Mouse (Mus musculus): ENCODE results near the gene Camk1g.

DNA sequence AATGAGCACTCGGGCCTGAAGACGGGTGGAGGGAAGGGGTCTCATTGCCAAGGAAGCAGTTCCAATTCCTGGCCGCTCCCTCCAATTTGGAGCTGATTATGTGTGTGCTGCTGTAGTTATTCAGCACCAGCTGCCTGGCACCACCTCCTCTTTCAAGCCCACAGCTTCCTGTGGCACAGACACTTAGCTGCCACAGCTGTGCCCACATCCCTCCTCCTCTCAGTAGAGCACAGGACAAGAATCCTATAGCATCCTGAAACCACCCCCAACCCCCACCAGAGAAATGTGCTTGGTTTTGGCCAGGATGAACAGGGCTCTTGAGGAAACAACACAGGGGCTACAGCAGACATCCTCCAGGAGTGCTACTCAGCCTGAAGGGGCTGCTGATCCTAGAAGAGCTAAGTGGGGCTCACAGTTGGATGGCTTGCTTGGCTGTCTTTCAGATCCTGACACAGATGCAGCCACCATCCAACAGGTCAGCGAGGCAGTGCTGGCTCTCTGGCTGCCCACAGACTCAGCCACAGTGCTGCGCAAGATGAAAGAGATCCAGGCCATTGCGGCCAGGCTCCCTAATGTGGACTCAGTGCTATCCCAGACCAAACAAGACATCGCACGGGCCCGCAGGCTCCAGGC is 31.6 kb downstream of the Camk1g start:
- TF ChIP-seq POLR2A (IDR thresholded peaks at IDR 0.05; ENCODE audit: low read depth, low read length) (no peak), CTCF (conservative IDR thresholded peaks at IDR 0.05; ENCODE audit: insufficient read depth, insufficient read length, low read depth, low read length) (no peak)
